In genomic region chr5:32934654-32935053, GRCm38 (mm10) we compare ENCODE assay signal across 10 mouse cellular contexts.
DNase-seq lines count a peak whose midpoint lies in the region; ATAC-seq and TF ChIP-seq lines count a peak whose summit lies in the region.
"Had no signal": no experiment of that assay in that cellular context is flagged by ENCODE, and none has a peak within 500 bp of the region (broad histone marks: within the 10 kb centered on the region; RNA-seq: fewer than 3 reads in every experiment).

No protein-coding gene starts in this region.

- no peak overlapping the region for H3K9ac ChIP-seq in liver, embryonic 12.5 days
- no peak overlapping the region for H3K9ac ChIP-seq in midbrain, embryonic 16.5 days (ENCODE audit: low read depth, low read length)
- H3K9ac ChIP-seq: liver, embryonic 15.5 days had no signal

- peak; percentile 47; the same call in 1 of the 2 replicates for TF ChIP-seq CTCF in small intestine, adult 2 months (IDR thresholded peaks at IDR 0.05; ENCODE audit: extremely low read depth, insufficient read length, insufficient replicate concordance, low read depth, low read length)

- H3K4me1 ChIP-seq in liver, embryonic 12.5 days = no peaks in the 10 kb centered on the region
- H3K4me1 ChIP-seq in small intestine, adult 2 months (ENCODE audit: control insufficient read depth, insufficient read depth, insufficient read length, low read length) = no peaks in the 10 kb centered on the region
- no peaks in the 10 kb centered on the region for H3K4me1 ChIP-seq in midbrain, embryonic 16.5 days (ENCODE audit: control insufficient read depth, insufficient read depth, low read length)
- H3K4me1 ChIP-seq: liver, embryonic 15.5 days had no signal

- no peaks in the 10 kb centered on the region for H3K9me3 ChIP-seq in liver, embryonic 12.5 days (replicated peaks)
- no peaks in the 10 kb centered on the region for H3K9me3 ChIP-seq in midbrain, embryonic 16.5 days (replicated peaks; ENCODE audit: control insufficient read depth, low read length, poor library complexity, severe bottlenecking)
- H3K9me3 ChIP-seq: liver, embryonic 15.5 days had no signal

- no peak overlapping the region for H3K27ac ChIP-seq in liver, embryonic 12.5 days
- no peak overlapping the region for H3K27ac ChIP-seq in small intestine, adult 2 months (ENCODE audit: insufficient read depth, low read depth, low read length)
- H3K27ac ChIP-seq in midbrain, embryonic 16.5 days (ENCODE audit: low read length) = no peak overlapping the region
- H3K27ac ChIP-seq: liver, embryonic 15.5 days had no signal

- H3K36me3 ChIP-seq in liver, embryonic 12.5 days = peaks cover 72% of the 10 kb centered on the region
- peaks cover 28% of the 10 kb centered on the region for H3K36me3 ChIP-seq in small intestine, adult 2 months (ENCODE audit: control insufficient read depth, insufficient read depth, low read length)
- peaks cover 23% of the 10 kb centered on the region for H3K36me3 ChIP-seq in midbrain, embryonic 16.5 days (ENCODE audit: control insufficient read depth, insufficient read depth, low read length)

- H3K27me3 ChIP-seq in liver, embryonic 12.5 days (replicated peaks) = no peaks in the 10 kb centered on the region
- H3K27me3 ChIP-seq in small intestine, adult 2 months (ENCODE audit: control insufficient read depth, insufficient read depth, low read length) = no peaks in the 10 kb centered on the region
- H3K27me3 ChIP-seq in midbrain, embryonic 16.5 days (ENCODE audit: control insufficient read depth, insufficient read depth, low read depth, low read length) = no peaks in the 10 kb centered on the region
- H3K27me3 ChIP-seq: liver, embryonic 15.5 days had no signal

- peak; percentile 8 to 29 for DNase-seq in cerebellum, postnatal 14 days
- no peak for DNase-seq in cerebellum, adult 11 months
- DNase-seq in liver = peak; percentile 48
- peak; percentile 37 for DNase-seq in ZHBTc4 (ENCODE audit: low read depth, low spot score)
- DNase-seq in MN1 (ENCODE audit: low spot score) = no peak
- DNase-seq: heart, postnatal 36 days had no signal

- no peak overlapping the region for H3K4me3 ChIP-seq in liver, embryonic 12.5 days
- no peak overlapping the region for H3K4me3 ChIP-seq in small intestine, adult 2 months (ENCODE audit: low read depth, low read length)
- no peak overlapping the region for H3K4me3 ChIP-seq in midbrain, embryonic 16.5 days (ENCODE audit: low read depth, low read length)
- H3K4me3 ChIP-seq: liver, embryonic 15.5 days had no signal

- no peak for ATAC-seq in liver, embryonic 12.5 days
- ATAC-seq in midbrain, embryonic 16.5 days = no peak

- no peak overlapping the region for H3K4me2 ChIP-seq in liver, embryonic 12.5 days
- no peak overlapping the region for H3K4me2 ChIP-seq in midbrain, embryonic 16.5 days (ENCODE audit: low read length)
- H3K4me2 ChIP-seq: liver, embryonic 15.5 days had no signal

- whole genome bisulfite sequencing in liver, embryonic 12.5 days (ENCODE audit: insufficient replicate concordance) = 59% methylated on average over 2 of the region's 2 CpGs
- 62% methylated on average over 2 of the region's 2 CpGs for WGBS in small intestine, adult 2 months
- WGBS in midbrain, embryonic 16.5 days = 56% methylated on average over 2 of the region's 2 CpGs

- no peak for TF ChIP-seq POLR2A in small intestine, adult 2 months (IDR thresholded peaks at IDR 0.05; ENCODE audit: low read depth, low read length)

Comparison
In these comparisons a context has a peak if more than half of its experiments do, and no peak if none do; other contexts are left out.
1. DNase-seq: peak in cerebellum, postnatal 14 days (2 of 2), liver (single experiment) and ZHBTc4 (single experiment); none in cerebellum, adult 11 months (single experiment) and MN1 (single experiment).